Mouse (Mus musculus) lung, embryonic 14.5 days (tissue): Measurements from ENCODE around the gene Olfr866. TPM values are rescaled to one million over a fixed set of nuclear protein-coding genes. Genes with fewer than 3 reads are reported as not detected.

ENCODE experiments used
- ATAC-seq: fragments of 200-750 bp; cut with Nextera tagmentation; 2 replicates; pipeline ENCODE4 v1.8.0; 2017; ENCODE audit warnings: mild to moderate bottlenecking, moderate TSS enrichment, moderate library complexity; ENCODE audit not compliant: insufficient read depth
- DNase-seq: peaks from one replicate; pipeline ENCODE4 v3.0.0-alpha.2; 2015
- H3K27ac ChIP-seq: fragments of 300-500 bp; sonication (generic); 2 replicates; pipeline ENCODE4 v1.5.1; 2014; ENCODE audit warnings: low read depth, mild to moderate bottlenecking, moderate library complexity
- H3K27me3 ChIP-seq: fragments of 300-500 bp; sonication (generic); 2 replicates; pipeline ENCODE4 v1.6.1; 2014; ENCODE audit warnings: low read length, control low read depth; ENCODE audit not compliant: insufficient read depth
- H3K36me3 ChIP-seq: fragments of 300-500 bp; sonication (generic); 2 replicates; pipeline ENCODE4 v1.6.1; 2014; ENCODE audit warnings: control low read depth; ENCODE audit not compliant: insufficient read depth
- H3K4me1 ChIP-seq: fragments of 300-500 bp; sonication (generic); 2 replicates; pipeline ENCODE4 v1.6.1; 2014; ENCODE audit warnings: antibody characterized with exemption, control low read depth; ENCODE audit not compliant: insufficient read depth
- H3K4me2 ChIP-seq: fragments of 300-500 bp; sonication (generic); 2 replicates; pipeline ENCODE4 v1.6.1; 2014; ENCODE audit warnings: mild to moderate bottlenecking
- H3K4me3 ChIP-seq: fragments of 300-500 bp; sonication (generic); 2 replicates; pipeline ENCODE4 v1.5.1; 2014; ENCODE audit warnings: low read depth, low read length
- H3K9ac ChIP-seq: fragments of 300-500 bp; sonication (generic); 2 replicates; pipeline ENCODE4 v1.6.1; 2014
- H3K9me3 ChIP-seq: fragments of 300-500 bp; sonication (generic); 2 replicates; pipeline ENCODE4 v1.6.1; 2016; ENCODE audit warnings: low read depth, low read length, control low read depth
- CTCF ChIP-seq: IDR thresholded peaks from 2 replicates; pipeline ENCODE4 v1.5.1; 2016; ENCODE audit warnings: antibody characterized with exemption, low read depth
- WGBS: fragments of 180-500 bp; shearing (Covaris S2); extraction: QIAGEN DNeasy Blood & Tissue Kit; methylation state at CpG from one replicate; pipeline ENCODE4 v1.1.7; 2014; 5-methylcytosine and 5-hydroxymethylcytosine counted together
- microRNA-seq: library from miRNA; unstranded; fragments of <30 nt; microRNA quantifications from one replicate; pipeline ENCODE4, GENCODE M21; 2016; ENCODE audit warnings: borderline number of aligned reads
- polyA plus RNA-seq: library from polyadenylated mRNA; unstranded; fragments of >200 nt; fragmentation: Nextera tagmentation; extraction: Ambion mirVana; gene quantifications from 2 replicates; pipeline ENCODE4 v1.2.1, GENCODE M21; 2014

The Olfr866 gene
- polyA plus RNA-seq, result not detected in 2 replicates

DNA sequence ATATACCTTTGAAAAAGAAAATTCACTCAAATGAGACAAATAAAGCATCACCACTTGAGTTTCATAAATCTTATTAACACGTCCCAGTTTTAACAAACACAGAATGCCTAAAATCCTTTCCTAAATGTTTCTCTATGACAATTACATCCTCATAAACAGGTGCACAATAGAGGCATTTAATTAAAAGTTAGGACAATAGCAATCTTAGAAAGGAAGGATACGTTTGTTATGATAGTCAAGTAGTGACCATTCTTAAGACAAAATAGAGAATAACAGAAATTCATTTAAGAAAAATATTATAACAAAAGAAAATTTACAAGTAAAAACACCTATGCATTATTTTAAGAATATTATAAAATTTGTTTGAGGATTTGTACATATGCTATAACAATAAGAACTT lies at the start of gene Olfr866:
Gene Olfr866, minus strand, starts transcription at position 101 of the 400 bp plus-strand sequence.
- H3K9me3 ChIP-seq, result peaks cover 3% of the 10 kb centered on the region; the same call in 1 of the 2 replicates
- no peaks in the 10 kb centered on the region for H3K4me1 ChIP-seq
- no peaks in the 10 kb centered on the region for H3K36me3 ChIP-seq
- no peak within 1 kb of the TSS for H3K27ac ChIP-seq
- H3K27me3 ChIP-seq, result no peaks in the 10 kb centered on the region
- no peak within 1 kb of the TSS for H3K4me3 ChIP-seq
- no peak within 1 kb of the TSS for H3K9ac ChIP-seq
- ATAC-seq, result no peak
- 68% methylated on average over 2 of the region's 2 CpGs for WGBS
- DNase-seq, result no peak
- no peak within 1 kb of the TSS for H3K4me2 ChIP-seq
- TF ChIP-seq CTCF, result no peak

DNA sequence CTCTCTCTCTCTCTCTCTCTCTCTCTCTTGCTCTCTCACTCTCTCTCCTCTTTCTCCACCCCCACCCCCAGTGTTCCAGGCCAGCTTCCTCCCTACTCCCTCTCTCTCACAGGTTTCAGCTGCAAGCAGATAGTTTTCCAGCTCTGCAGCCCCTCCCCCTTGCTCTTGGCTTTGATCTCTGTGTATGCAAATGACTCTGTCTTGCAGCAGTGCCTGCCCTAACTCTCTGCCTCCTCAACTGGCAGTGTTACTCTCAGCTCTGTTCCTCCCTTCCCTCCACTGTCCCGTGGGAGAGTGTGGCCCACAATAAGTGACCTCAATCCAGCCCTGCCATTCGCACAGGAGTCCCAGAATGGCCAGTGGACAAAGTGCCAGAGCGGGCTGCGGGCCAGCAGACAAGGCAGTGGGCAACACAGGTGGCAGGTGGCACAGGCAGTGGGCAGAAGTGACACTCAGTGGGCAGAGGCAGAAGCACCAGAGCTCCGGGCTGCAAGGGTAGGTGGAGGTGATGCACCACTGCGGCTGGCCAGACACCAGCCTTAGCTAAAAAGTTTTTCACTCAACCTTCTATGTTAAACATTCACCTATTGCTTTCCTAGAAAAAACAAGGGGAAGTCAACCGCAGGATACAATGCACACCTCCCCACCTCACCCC lies 45.8 kb upstream of the Olfr866 start:
- no peak for ATAC-seq
- 67% methylated on average over 7 of the region's 7 CpGs for WGBS

DNA sequence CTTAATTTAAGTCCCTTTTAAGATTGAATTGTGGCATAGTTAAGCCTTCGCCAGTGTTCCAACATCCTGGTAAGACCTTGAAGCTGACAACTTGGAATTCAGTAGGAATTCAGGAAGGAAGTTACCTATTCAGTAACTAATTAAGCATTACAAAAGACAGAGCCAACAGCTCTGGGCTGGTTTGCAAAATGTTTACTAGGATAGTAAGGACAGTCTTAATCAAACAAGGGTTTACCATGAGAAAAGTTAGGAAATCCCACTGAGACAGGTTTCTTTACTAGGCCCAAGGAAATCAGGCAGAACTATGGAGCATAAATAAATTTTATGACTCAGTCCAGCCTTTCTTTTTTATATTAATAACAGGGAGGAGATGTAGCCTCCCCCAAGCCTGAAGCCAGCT lies 43.5 kb upstream of the Olfr866 start:
- DNase-seq (no peak), ATAC-seq (no peak)
- H3K27me3 ChIP-seq, result no peaks in the 10 kb centered on the region
- no peak overlapping the region for H3K4me2 ChIP-seq
- whole genome bisulfite sequencing, result 78% methylated on average over 1 of the region's 1 CpGs
- H3K4me1 ChIP-seq, result no peaks in the 10 kb centered on the region
- no peak for TF ChIP-seq CTCF
- no peaks in the 10 kb centered on the region for H3K36me3 ChIP-seq
- no peak overlapping the region for H3K9ac ChIP-seq
- H3K9me3 ChIP-seq, result no peaks in the 10 kb centered on the region; the same call in 1 of the 2 replicates
- no peak overlapping the region for H3K27ac ChIP-seq
- no peak overlapping the region for H3K4me3 ChIP-seq

More for the DNA sequence above, 45.8 kb upstream of the Olfr866 start:
- TF ChIP-seq CTCF, result no peak
- Histone ChIP-seq H3K9ac (no peak overlapping the region), H3K27me3 (no peaks in the 10 kb centered on the region), H3K27ac (no peak overlapping the region), H3K4me1 (no peaks in the 10 kb centered on the region), H3K4me3 (no peak overlapping the region), H3K9me3 (no peaks in the 10 kb centered on the region; the same call in 1 of the 2 replicates), H3K4me2 (no peak overlapping the region), H3K36me3 (no peaks in the 10 kb centered on the region)
- no peak for DNase-seq

DNA sequence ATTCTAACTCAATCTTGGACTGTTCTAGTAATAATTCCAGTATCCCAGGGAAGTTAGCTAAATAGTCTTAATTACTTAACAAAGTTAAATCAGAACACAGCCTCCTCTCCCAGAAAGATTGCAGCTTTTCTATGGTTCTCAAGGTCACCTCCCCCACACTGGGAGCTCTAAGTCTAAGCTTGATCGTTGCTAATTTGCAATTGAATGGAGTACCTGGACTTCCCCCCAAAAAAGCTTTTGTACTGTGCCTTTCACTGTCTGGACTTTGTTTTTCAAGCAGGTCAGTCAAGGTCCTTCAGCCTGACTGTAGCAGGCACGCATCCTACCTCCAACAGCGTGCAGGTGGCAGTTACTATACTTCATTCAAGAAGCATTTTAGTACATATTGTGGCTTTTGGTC lies 42.4 kb upstream of the Olfr866 start:
- H3K9ac ChIP-seq, result no peak overlapping the region
- H3K4me1 ChIP-seq, result no peaks in the 10 kb centered on the region
- H3K27ac ChIP-seq, result no peak overlapping the region
- no peak for DNase-seq
- TF ChIP-seq CTCF, result no peak
- H3K4me3 ChIP-seq, result no peak overlapping the region
- H3K9me3 ChIP-seq, result no peaks in the 10 kb centered on the region; the same call in 1 of the 2 replicates
- no peaks in the 10 kb centered on the region for H3K36me3 ChIP-seq
- no peaks in the 10 kb centered on the region for H3K27me3 ChIP-seq
- 70% methylated on average over 3 of the region's 3 CpGs for WGBS
- ATAC-seq, result no peak
- no peak overlapping the region for H3K4me2 ChIP-seq

DNA sequence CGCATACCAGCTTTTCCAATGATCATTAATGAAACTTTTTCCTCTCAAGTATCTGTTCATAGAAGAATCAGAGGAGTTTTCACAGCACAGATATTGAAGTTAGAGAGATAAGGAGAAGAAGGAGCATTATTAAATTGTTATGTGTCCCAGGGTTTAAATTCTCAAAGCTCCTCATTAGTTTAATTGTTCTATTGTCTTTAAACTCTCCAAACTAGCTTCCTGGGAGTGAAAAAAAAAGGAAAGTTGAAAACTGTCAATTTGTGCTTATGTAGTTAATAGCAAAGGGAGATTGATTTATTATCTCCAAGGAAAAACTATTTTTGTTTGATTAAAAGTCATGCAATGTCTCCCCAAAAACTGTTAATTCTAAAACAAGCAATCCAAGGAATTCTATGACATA lies 29.6 kb upstream of the Olfr866 start, which contains the start of gene Olfr867:
Gene Olfr867, minus strand, starts transcription at position 101 of the 400 bp plus-strand sequence.
- H3K9ac ChIP-seq, result no peak within 1 kb of the TSS
- no peak for DNase-seq
- H3K4me3 ChIP-seq, result no peak within 1 kb of the TSS
- H3K27me3 ChIP-seq, result no peaks in the 10 kb centered on the region
- H3K27ac ChIP-seq, result no peak within 1 kb of the TSS
- 66% methylated on average over 1 of the region's 1 CpGs for WGBS
- no peaks in the 10 kb centered on the region for H3K4me1 ChIP-seq
- TF ChIP-seq CTCF, result no peak
- no peak within 1 kb of the TSS for H3K4me2 ChIP-seq
- ATAC-seq, result no peak
- H3K9me3 ChIP-seq, result 0 out of 2 replicates have a peak, but pooled peaks cover 3% of the 10 kb centered on the region
- H3K36me3 ChIP-seq, result no peaks in the 10 kb centered on the region

DNA sequence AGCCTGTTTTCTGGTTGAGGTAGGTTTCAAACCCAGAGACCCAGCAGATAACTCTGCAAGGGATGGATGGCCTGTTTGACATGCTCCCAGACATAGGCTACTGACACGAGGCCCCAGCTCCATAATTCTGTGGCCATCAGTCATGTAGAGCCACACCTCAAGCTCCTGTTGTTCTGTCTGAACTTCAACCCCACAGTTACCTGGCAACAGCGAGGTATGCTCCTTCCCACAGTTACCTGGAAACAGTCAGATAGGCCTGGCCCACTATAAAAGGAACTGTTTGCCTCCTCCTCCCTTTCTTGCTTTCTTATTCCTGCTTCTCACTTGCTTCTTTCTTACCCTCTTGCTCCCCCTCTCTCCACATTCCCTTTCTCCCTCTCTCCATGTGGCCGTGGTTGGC lies 20.1 kb upstream of the Olfr866 start:
- no peaks in the 10 kb centered on the region for H3K36me3 ChIP-seq
- WGBS, result 71% methylated on average over 3 of the region's 3 CpGs
- ATAC-seq, result no peak

More for the DNA sequence above, 20.1 kb upstream of the Olfr866 start:
- Histone ChIP-seq H3K4me2 (no peak overlapping the region), H3K9ac (no peak overlapping the region), H3K27me3 (no peaks in the 10 kb centered on the region), H3K27ac (no peak overlapping the region), H3K4me1 (no peaks in the 10 kb centered on the region), H3K4me3 (no peak overlapping the region), H3K9me3 (peaks cover 8% of the 10 kb centered on the region; the same call in 1 of the 2 replicates)
- DNase-seq, result no peak
- no peak for TF ChIP-seq CTCF

Small RNAs within 50 kb of the gene (microRNA-seq; reads per million reads assigned to microRNA genes)
- not detected for gene Gm26231
- gene Gm44395, result not detected

Other genes starting within 250 kb of the Olfr866 start
- not detected in 2 replicates for gene Olfr58, start 247.8 kb downstream of the Olfr866 start, polyA plus RNA-seq
- gene Olfr859, start 223.1 kb downstream of the Olfr866 start, polyA plus RNA-seq, result not detected in 2 replicates
- gene Olfr860, start 178.3 kb downstream of the Olfr866 start, polyA plus RNA-seq, result not detected in 2 replicates
- gene Olfr862, start 140.0 kb downstream of the Olfr866 start, polyA plus RNA-seq, result not detected in 2 replicates
- gene Olfr77, start 111.2 kb downstream of the Olfr866 start, polyA plus RNA-seq, result 0.24 and 0.25 TPM in 2 replicates
- not detected in 2 replicates for gene Olfr867, start 29.5 kb upstream of the Olfr866 start, polyA plus RNA-seq
- not detected in 2 replicates for gene Olfr868, start 70.6 kb upstream of the Olfr866 start, polyA plus RNA-seq
- not detected in 2 replicates for gene Olfr869, start 101.0 kb upstream of the Olfr866 start, polyA plus RNA-seq
- gene Olfr870, start 146.0 kb upstream of the Olfr866 start, polyA plus RNA-seq, result not detected in 2 replicates
- gene Olfr871, start 184.2 kb upstream of the Olfr866 start, polyA plus RNA-seq, result not detected in 2 replicates
- gene Olfr872, start 209.1 kb upstream of the Olfr866 start, polyA plus RNA-seq, result not detected in 2 replicates